Mouse (Mus musculus): ENCODE results near the gene Tubg2.

- TF ChIP-seq CTCF (IDR thresholded peaks at IDR 0.05; ENCODE audit: low read depth): no peak
- no peak for TF ChIP-seq EP300 (optimal IDR thresholded peaks at IDR 0.05)
Observed at GRCm38 (mm10) chr11:101140164-101140819, 15.4 kb upstream of the Tubg2 start.

Measured in stomach, postnatal 0 days (tissue).